Mouse (Mus musculus) NIH3T3 (cell line): ENCODE measurements at regions not wholly inside any gene's neighbourhood (a gene's known extent, or its start where the extent isn't known, plus 50 kb on each side); places are given as distances from the start of the nearest gene placed in this dataset.

Experiments used
- DNase-seq: peaks from one replicate; pipeline ENCODE4 v3.0.0-alpha.2; 2012; ENCODE audit warnings: low read depth

- peak; percentile 54 for DNase-seq
These were observed 196.8 kb upstream of the Dio3 start for GRCm38 (mm10) chr12:110081831-110082615.

GRCm38 (mm10) chr12:110082921-110083320 lies 195.9 kb upstream of the Dio3 start:
- DNase-seq, result no peak

DNA sequence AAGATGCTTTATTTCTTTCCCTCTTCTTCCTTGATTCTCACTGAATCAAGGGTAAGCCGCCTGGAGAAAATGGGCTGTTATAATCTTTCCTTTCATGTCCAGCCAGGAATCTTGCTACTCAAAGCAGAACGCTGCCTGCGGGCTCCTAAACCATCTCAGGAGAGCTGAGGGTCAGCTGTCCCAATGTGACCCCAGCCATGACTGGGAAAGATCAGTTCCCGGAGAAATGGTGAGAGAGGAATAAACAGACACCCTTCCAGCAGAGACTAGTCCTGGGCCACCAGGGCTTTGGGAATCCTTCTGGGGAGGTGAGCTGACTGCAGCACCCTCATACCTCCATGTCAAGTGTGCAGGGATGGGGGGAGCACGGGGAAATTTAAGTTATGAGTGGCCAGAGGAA lies 195.4 kb upstream of the Dio3 start:
- no peak for DNase-seq

- peak; percentile 44 for DNase-seq
These were observed 191.9 kb upstream of the Dio3 start for GRCm38 (mm10) chr12:110086921-110087320.

DNA sequence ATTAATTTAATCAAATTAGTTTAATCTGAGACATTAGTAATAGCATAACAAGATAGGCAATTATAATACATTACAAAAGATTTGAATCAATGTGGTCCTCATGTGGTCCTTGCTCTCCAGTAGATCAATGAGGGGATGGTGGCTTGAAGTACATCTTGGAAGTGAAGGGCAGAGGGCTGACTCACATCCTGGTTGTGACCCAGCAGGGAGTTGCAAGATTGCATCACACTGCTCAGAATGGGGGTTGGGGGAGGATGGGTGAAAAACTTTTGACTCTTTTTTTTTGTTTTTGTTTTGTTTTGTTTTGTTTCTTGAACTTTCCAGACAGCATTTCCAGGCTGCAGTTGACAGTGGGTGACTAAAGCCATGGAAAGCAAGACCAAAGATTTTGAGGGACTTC lies 191.1 kb upstream of the Dio3 start:
- DNase-seq, result peak; percentile 89

DNA sequence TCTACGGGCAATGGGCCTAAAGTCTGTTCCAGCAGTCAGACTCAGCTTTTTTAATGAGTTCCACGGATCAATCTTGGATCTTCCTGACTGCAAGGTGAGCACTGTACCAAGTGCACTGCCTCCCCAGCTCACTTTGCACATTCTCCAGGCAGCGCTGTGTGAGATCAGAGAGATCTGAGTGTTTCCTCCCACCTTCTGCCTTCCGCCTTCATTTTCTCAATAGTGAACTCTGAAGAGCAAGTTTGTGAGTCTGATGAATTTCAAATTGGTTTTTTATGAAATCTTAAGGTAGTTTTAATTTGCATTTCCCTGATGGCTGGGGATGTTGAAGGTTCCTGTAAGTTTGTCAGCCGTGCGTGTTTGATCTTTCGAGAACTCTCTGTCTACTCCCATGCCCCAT lies 176.7 kb upstream of the Dio3 start:
- DNase-seq, result no peak

DNA sequence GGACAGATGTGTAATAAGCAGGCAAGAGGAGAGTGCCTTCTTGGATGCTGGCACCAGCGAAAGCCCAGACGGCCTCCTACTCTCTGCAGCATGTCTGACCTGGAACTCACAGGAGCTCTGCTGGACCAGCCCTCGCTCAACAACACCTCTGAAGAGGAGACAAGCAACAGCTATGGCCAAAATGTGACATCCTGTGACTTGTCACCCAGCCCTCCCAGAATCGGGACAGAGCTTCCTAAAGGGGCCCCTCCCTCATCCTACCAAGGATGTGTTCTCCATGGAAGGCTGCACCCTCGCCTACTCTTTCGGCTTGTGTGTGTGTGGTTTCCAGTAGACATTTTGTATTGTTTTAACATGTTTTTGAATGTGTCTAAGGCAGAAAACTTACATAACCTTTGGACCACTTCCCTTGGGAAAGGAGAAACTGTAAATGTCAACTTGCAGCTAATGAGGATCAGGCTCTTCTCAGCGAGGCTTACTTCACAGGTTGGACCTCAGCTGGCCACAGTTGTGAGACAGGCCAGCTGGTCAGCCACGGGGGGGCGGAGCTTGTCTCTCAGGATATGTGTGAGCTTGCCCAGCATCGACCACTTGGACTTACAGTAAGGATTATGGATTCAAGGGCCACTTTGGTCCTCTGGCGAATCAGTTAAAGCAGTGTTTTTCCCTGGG lies 166.7 kb upstream of the Dio3 start:
- peak; percentile 82 for DNase-seq

DNA sequence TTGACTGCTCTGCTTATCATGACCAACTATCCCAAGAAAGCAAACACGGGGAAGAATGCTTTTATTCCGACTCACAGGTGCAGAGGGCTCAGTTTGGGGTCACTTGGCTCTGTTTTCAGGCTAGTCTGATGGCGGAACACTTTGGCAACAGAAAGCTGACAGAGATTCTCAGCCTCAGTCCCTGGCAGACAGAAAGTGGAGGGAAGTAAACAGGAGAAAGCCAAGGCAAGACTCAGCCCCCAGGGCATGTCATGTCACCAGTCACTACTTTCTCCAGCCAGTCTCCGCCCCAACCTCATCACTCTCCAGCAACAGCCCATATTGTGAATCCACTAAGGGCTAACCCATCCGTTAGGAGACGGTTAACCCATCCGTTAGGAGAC lies 166.2 kb upstream of the Dio3 start:
- DNase-seq, result peak; percentile 78

- peak; percentile 20 for DNase-seq
These were observed 158.7 kb upstream of the Dio3 start for GRCm38 (mm10) chr12:110120141-110120540.

DNA sequence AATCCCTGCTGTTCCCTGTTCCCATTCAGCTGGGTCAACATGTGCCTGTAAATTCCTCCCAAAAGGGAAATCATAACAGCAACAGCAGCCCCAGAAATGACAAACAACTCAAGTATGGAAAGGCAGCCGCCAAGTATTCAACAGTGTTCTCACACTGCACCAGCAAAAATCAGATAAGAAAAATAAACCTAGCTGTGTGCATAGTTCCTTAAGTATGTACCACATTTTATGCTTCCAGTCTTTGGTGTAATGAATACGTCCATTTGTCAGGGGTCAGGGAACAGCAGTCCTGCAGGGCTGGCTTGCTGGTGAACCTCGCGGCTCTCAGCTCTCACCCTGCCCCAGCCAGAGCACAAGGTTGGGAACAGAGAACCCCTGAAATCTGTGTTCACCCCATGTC lies 155.9 kb upstream of the Dio3 start:
- DNase-seq, result peak; percentile 83

DNA sequence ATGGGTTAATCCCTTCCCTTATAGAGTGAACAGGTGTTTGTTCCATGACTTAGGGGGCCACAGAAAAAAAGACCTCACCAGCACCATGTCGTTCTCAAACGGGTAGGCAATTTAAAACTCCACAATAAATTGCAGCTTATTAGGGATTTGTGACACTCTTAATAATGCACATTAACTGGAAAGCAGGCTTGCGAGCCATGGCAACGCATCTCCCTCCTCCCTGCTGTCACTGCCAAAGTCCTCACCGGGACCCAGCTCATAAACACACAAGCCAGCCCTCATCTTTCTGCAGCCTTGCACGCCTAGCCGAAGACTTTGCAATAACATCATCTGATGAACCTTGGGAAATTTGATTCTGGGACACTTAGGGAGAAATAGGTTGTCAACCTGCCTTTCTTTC lies 152.3 kb upstream of the Dio3 start:
- no peak for DNase-seq

DNA sequence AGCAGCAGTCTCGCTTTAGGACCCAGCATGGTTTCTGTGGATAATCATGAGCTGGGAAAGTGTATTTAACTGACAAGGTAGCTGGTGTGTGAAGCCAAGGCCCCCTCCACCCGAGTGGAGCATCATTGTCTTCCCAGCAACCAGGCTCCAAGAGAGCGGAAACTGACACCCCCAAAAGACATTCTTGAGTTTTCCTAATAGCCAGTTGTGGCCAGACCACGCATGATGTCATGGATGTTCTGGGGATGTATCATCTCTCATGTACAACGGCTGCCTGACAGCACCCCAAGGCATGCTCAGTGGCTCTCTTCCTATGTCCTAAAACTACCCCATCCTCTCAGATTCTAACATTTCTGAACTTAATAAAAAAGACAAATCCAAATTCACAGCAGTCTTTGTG lies 133.5 kb upstream of the Dio3 start:
- peak; percentile 86 for DNase-seq

DNA sequence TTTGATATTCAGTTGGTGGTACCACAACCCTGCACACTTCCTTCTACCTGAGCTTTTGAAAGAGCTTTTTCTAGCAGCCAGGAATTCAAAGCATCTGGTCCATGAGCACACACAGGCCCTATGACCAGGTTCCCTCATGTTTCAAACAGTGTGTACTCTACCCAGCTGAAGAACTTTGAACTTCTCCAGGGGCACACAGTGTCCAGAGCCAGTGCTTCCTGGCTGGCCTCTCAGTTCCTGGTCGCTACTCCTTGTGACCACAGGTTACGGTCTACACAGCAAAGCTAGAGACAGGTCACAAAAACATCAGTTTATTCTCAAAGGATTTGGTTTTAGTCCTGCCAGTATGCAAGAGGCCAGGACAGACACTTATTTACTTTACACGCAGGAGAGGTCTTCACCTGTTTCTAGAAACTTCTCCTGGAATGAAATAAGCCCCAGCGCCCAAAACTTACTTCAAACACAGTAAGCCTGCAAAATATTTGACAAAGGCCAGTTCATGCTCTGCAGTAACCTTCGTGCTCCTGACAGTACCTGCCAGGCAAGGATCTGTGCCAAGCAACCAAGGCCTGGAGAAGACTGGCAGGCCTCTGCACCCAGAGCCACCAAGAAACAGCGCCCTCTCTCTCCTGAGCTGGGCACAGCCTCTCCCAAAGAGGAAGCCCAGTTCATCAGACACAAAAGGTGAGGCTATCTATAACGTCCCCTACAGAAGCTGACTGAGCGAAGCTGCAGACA lies 124.5 kb upstream of the Dio3 start:
- DNase-seq, result no peak

GRCm38 (mm10) chr12:110154963-110155325 lies 123.9 kb upstream of the Dio3 start:
- DNase-seq, result peak; percentile 34

- no peak for DNase-seq
These were observed 122.4 kb upstream of the Dio3 start for GRCm38 (mm10) chr12:110156441-110156840.

DNA sequence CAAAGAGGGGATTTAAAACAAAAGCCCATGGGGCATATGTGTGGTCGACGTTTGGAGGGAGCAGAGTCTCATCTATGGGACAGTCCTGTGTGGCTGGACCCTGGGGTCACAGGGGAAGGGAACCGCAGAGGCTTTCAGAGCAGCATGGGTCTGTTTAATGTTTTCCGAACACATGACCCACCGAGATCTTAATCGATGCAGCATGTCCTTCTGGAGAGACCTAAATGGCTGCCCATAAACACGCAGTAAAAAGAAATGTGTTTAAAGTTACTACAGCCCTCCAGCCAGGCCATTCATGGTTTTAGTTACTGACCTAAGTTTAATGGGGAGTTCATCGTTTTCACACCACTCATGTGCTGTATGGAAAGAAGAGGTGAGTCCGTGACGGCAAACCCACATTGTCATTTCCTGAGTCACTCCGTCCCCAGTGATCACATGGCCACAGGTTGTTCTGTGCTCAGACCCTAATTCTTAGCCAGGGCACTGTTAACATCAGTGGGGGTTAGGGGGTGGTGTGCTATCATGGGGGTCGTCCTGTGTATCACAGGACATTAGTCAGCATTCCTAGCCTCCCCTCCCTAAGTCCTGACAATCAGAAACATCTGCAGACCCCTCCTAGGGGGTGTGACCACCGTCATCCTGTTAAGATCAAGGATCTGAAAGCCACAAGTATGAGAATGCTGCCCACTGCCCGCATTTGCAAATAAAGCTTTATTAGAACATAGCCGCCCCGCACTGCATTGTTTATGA lies 120.7 kb upstream of the Dio3 start:
- peak; percentile 21 for DNase-seq

- peak; percentile 68 for DNase-seq
These were observed 117.6 kb upstream of the Dio3 start for GRCm38 (mm10) chr12:110161306-110161705.

DNA sequence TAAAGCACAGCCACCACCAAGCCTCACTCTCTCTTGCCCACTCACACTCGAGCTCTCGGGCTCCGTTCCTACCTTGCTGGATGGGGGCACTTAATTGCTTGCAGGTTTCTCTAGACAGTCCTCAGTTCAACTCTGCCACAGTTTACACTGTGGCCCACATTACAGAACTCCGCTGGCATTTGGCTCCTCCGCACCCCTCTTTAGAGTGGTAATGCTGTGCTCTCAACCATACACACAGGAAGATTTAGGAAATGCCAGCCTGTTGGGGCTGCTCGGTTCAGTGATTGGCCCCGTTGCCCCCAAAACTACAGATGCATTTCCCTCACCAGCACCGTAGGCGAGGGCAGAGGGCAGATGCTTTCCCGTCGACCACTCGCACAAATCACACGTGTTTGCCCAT lies 113.4 kb upstream of the Dio3 start:
- DNase-seq, result no peak

DNA sequence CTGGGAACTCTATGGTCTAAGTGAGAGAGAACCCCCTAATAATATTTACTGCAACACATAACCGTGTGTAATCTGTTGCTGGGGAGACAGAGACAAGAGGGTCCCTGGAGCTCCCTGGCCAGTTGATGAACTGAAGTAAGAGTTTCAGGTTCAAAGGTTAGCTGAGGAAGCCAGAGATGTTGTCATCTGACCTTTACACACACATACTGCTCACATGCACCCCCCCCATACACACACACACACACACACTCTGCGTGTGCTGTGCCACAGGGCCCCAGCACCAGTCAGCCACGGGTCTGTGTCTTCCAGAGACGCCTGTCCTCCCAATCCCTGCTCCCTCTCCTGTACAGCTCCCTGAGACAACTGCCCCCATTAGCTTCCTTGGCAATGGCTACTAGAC lies 110.5 kb upstream of the Dio3 start:
- no peak for DNase-seq

GRCm38 (mm10) chr12:110169261-110169660 lies 109.6 kb upstream of the Dio3 start:
- peak; percentile 30 for DNase-seq

DNA sequence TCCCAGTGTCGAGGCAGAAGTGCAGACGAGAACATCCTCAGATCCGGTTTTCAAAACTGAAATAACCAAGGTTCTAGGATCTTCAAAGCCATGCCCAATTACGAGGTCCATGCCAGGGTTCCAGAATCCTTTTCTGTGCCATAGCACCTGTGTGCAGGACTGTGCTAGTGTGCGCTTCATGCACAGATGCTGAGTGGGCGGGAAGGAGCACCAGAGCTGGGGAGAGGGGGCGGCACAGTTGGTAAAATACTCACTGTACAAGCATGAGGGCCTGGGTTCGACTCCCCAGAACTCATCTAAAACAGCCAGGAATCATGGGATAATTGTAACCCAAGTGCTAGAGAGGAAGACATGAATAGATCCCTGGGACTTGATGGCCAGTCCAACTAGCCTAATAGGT lies 108.4 kb upstream of the Dio3 start:
- no peak for DNase-seq

DNA sequence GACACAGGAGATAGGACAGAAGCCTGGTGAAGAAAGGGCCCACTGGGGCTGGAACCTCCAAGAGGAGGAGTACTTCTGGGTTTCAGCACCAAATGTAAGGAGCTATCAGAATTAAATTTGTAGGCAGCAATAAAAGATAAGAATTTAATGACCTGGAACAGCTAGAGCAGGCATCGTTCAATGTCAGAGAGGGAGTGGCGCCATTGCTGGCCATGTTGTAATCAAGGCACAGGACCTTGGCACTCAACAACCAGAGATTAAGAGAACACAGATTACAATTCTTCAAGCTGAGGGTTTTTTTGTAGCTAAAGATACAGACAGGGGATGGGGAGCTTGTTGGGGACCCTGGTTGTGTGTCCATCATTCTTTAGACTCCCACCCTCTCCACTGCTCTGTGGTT lies 101.0 kb upstream of the Dio3 start:
- no peak for DNase-seq
